Mouse (Mus musculus) hindbrain, embryonic 14.5 days (tissue): ENCODE data around the gene Smg6. TPM values are rescaled to one million over a fixed set of nuclear protein-coding genes. Genes with fewer than 3 reads are reported as not detected.

Source experiments
- ATAC-seq: fragments of 200-750 bp; cut with Nextera tagmentation; 2 replicates; pipeline ENCODE4 v1.8.0; 2017; ENCODE audit warnings: moderate number of reproducible peaks, mild to moderate bottlenecking, moderate TSS enrichment, moderate library complexity; ENCODE audit not compliant: low FRiP score
- DNase-seq: peaks from one replicate; pipeline ENCODE4 v3.0.0-alpha.2; 2015; ENCODE audit warnings: low spot score
- H3K27ac ChIP-seq: fragments of 300-500 bp; sonication (generic); 2 replicates; pipeline ENCODE4 v1.5.1; 2014; ENCODE audit warnings: mild to moderate bottlenecking, moderate library complexity
- H3K27me3 ChIP-seq: fragments of 300-500 bp; sonication (generic); 2 replicates; pipeline ENCODE4 v1.6.1; 2014; ENCODE audit warnings: mild to moderate bottlenecking, low read length, mixed read lengths; ENCODE audit not compliant: control insufficient read depth, insufficient read depth
- H3K36me3 ChIP-seq: fragments of 300-500 bp; sonication (generic); replicated peaks from 2 replicates; pipeline ENCODE4 v1.6.1; 2014; ENCODE audit not compliant: control insufficient read depth, insufficient read depth
- H3K4me1 ChIP-seq: fragments of 300-500 bp; sonication (generic); replicated peaks from 2 replicates; pipeline ENCODE4 v1.6.1; 2014; ENCODE audit warnings: antibody characterized with exemption, low read length, mixed read lengths; ENCODE audit not compliant: control insufficient read depth, insufficient read depth
- H3K4me2 ChIP-seq: fragments of 300-500 bp; sonication (generic); replicated peaks from 2 replicates; pipeline ENCODE4 v1.6.1; 2014; ENCODE audit warnings: mild to moderate bottlenecking, moderate library complexity
- H3K4me3 ChIP-seq: fragments of 300-500 bp; sonication (generic); replicated peaks from 2 replicates; pipeline ENCODE4 v1.5.1; 2014; ENCODE audit warnings: mild to moderate bottlenecking, low read length
- H3K9ac ChIP-seq: fragments of 300-500 bp; sonication (generic); 2 replicates; pipeline ENCODE4 v1.6.1; 2014
- H3K9me3 ChIP-seq: fragments of 300-500 bp; sonication (generic); 2 replicates; pipeline ENCODE4 v1.6.1; 2016; ENCODE audit warnings: low read length; ENCODE audit not compliant: control insufficient read depth
- WGBS: fragments of 180-500 bp; shearing (Covaris S2); extraction: QIAGEN DNeasy Blood & Tissue Kit; methylation state at CpG from one replicate; pipeline ENCODE4 v1.1.7; 2014; 5-methylcytosine and 5-hydroxymethylcytosine counted together
- polyA plus RNA-seq: library from polyadenylated mRNA; unstranded; fragments of >200 nt; fragmentation: Nextera tagmentation; extraction: Ambion mirVana; gene quantifications from 2 replicates; pipeline ENCODE4 v1.2.1, GENCODE M21; 2014

The Smg6 gene
- polyA plus RNA-seq, 1 experiment from 2014 or later = 14.0 TPM

DNA sequence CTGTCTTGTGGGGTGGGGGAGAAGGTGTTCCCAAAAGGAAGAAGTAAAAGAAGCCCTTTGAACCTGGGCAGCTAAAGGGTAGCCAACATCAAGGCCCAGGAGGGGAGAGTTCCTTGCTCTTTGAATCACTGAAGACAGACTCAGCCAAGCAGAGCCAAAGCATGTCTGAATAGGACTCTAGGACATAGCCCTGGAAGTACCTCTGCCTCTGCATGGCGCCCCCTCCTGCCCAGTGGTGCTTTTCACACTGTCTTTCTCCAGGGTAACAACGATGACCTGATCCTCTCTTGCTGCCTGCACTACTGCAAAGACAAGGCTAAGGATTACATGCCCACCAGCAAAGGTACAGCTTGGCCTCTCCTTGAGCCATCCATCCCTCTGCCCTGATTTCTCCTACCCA is 233.9 kb downstream of the Smg6 start:
- WGBS = 54% methylated on average over 2 of the region's 2 CpGs
- no peaks in the 10 kb centered on the region; the same call in 1 of the 2 replicates for H3K4me1 ChIP-seq
- no peak overlapping the region for H3K4me2 ChIP-seq
- H3K4me3 ChIP-seq = no peak overlapping the region
- ATAC-seq = no peak
- peaks cover 22% of the 10 kb centered on the region for H3K27me3 ChIP-seq
- H3K27ac ChIP-seq = no peak overlapping the region
- no peak overlapping the region for H3K9ac ChIP-seq
- DNase-seq = no peak
- no peaks in the 10 kb centered on the region for H3K9me3 ChIP-seq
- peaks cover 44% of the 10 kb centered on the region for H3K36me3 ChIP-seq

DNA sequence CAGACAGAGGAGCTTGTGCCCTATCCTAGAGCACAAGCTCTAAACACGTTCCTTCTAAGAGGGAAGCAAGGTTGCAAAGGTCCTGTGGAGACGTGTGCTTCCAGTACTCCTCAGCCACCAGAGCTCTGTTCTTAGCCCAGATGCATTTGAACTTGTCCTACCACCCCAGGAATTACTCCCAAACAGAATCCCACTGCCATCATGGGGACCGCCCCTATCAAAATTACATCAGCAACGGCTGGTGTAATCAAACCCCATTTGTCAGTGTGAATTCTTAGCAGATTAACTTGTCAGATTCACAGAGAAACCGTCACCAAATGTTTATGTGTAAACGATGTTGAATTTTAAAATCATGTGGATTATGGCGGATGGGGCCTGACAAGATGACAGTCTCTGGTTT is 235.3 kb downstream of the Smg6 start:
- Histone ChIP-seq H3K4me1 (peaks cover 6% of the 10 kb centered on the region; the same call in 1 of the 2 replicates), H3K36me3 (peaks cover 44% of the 10 kb centered on the region), H3K4me3 (no peak overlapping the region), H3K9me3 (no peaks in the 10 kb centered on the region), H3K27ac (no peak overlapping the region), H3K27me3 (peaks cover 36% of the 10 kb centered on the region), H3K9ac (no peak overlapping the region), H3K4me2 (no peak overlapping the region)
- no peak for ATAC-seq
- DNase-seq = no peak
- 83% methylated on average over 7 of the region's 7 CpGs for WGBS

DNA sequence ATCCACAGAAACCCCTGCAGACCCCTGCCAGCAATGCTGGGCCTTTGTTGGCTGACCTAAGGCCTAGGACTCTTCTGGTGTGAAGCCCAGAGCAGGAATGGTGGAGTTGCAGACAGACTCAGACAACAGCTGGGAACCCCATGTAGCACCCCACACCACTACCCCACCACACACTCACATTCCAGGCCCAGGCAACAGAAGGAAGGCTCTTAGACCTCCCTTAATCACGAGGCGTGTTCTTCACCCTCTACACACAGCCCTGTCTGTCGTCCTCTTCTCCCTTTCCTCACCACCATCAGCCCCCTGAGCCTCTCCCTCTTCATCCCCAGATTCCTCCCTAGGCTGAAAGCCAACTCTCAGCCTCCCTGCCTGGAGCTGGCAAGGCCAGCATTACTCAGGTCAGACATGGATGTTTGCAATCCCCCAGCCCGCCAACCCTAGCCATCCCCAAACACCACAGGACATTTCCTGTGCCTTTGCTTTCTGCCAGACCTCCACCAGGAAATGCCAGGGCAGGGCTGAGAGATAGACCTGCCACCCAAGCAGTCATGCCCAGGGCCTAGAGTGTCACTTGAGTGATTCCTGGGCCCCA is 235.9 kb downstream of the Smg6 start:
- DNase-seq (no peak), ATAC-seq (no peak)
- H3K9ac ChIP-seq = no peak overlapping the region
- peaks cover 42% of the 10 kb centered on the region for H3K27me3 ChIP-seq
- peaks cover 10% of the 10 kb centered on the region; the same call in 1 of the 2 replicates for H3K4me1 ChIP-seq
- WGBS = 59% methylated on average over 4 of the region's 4 CpGs
- no peak overlapping the region; the same call in 1 of the 2 replicates for H3K27ac ChIP-seq
- H3K4me2 ChIP-seq = no peak overlapping the region
- no peaks in the 10 kb centered on the region for H3K9me3 ChIP-seq
- H3K36me3 ChIP-seq = peaks cover 44% of the 10 kb centered on the region
- H3K4me3 ChIP-seq = no peak overlapping the region

DNA sequence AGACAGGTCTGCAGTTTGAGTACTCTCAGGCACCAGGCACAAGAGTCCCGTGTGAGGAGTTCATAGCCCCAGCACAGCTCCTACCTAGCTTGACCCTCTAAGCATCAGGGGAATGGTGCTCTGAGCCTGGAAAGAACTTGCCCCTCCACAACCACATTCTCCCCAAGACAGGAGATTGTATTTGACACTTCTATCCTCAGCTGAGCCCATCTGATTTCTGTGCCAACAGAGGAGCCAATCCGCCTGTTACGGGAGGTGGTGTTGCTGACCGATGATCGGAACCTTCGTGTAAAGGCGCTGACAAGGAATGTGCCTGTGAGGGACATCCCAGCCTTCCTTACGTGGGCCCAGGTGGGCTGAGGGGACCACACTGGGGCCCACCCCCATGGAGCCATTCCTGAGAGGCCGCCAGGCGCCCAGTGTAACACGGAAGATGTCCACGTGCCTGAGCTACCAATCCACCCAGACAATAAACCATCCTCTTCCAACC is 237.0 kb downstream of the Smg6 start:
- H3K4me3 ChIP-seq = no peak overlapping the region
- H3K27me3 ChIP-seq = peaks cover 53% of the 10 kb centered on the region

DNA sequence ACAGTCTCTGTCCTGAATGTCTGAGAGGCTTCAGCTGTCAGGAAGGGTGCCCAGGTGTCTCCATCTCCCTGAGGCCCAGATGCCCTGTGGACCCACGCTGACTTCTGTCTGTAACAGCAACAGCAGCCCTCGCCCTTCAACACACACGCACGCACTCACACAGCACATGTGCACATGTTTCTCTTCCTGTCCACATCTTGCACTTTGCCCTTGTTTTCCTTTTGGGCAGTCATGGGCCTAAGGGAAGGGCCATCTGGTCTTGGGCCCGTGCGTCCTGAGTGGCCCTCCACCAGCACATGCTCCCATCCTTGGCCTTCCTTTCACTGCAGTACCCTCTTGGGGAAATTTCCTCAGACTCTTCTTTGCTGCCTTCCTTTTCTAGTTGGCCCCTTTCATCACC is 237.8 kb downstream of the Smg6 start:
- Histone ChIP-seq H3K9ac (no peak overlapping the region), H3K4me3 (no peak overlapping the region), H3K4me2 (no peak overlapping the region), H3K9me3 (no peaks in the 10 kb centered on the region), H3K27ac (no peak overlapping the region), H3K27me3 (peaks cover 60% of the 10 kb centered on the region), H3K36me3 (peaks cover 44% of the 10 kb centered on the region), H3K4me1 (peaks cover 25% of the 10 kb centered on the region; the same call in 1 of the 2 replicates)
- DNase-seq (no peak), ATAC-seq (no peak)
- WGBS = 90% methylated on average over 6 of the region's 6 CpGs

More for the DNA sequence above, 237.0 kb downstream of the Smg6 start:
- DNase-seq = no peak
- Histone ChIP-seq H3K9me3 (no peaks in the 10 kb centered on the region), H3K4me2 (no peak overlapping the region), H3K4me1 (peaks cover 21% of the 10 kb centered on the region; the same call in 1 of the 2 replicates), H3K36me3 (peaks cover 44% of the 10 kb centered on the region), H3K27ac (no peak overlapping the region), H3K9ac (no peak overlapping the region)
- no peak for ATAC-seq
- 95% methylated on average over 12 of the region's 12 CpGs for WGBS

DNA sequence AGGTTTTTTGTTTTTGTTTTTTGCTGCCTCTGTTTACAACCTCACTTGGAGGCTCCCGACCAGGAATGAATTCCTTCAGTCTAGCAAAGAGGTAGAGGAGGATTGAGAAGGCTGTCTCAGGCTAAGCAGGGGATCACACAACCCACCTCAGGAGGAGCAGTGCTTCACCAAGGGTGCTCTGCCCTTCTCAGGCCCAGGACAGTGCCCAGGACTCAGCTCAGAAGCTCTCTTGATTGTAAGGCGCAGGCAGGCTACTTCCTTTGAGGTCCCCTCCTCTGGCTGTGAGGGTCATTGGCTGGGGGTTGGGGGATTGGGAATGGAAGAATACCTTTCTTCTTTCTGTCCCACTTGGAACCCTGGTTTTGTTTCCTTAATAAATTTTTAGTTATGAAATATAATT is 238.4 kb downstream of the Smg6 start:
- H3K4me2 ChIP-seq = no peak overlapping the region
- H3K27ac ChIP-seq = no peak overlapping the region
- DNase-seq = no peak
- peaks cover 32% of the 10 kb centered on the region for H3K4me1 ChIP-seq
- H3K27me3 ChIP-seq = peaks cover 67% of the 10 kb centered on the region
- 74% methylated on average over 2 of the region's 2 CpGs for WGBS
- no peak overlapping the region for H3K9ac ChIP-seq
- H3K9me3 ChIP-seq = no peaks in the 10 kb centered on the region
- no peak for ATAC-seq
- peaks cover 41% of the 10 kb centered on the region for H3K36me3 ChIP-seq
- no peak overlapping the region for H3K4me3 ChIP-seq

DNA sequence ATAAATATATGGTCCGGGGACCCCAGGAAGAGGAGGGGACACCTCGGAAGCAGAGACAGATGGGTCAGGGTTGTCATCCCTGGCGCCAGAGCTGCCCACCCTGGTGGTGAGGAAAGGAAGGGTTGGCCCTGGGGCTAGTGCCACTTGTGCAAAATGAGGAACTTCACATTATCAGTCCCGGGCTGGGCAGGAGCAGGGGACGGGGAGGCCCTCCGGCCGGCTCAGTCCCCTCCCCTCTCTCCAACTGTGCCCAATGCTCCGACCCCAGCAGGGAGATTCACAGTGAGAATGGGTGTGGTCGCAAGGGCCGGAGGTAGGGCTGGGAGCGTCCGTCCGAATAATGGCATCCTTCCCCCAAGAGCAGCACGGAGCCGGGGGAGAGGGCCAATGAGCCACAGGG is 239.1 kb downstream of the Smg6 start:
- H3K27me3 ChIP-seq = peaks cover 74% of the 10 kb centered on the region
- no peaks in the 10 kb centered on the region for H3K9me3 ChIP-seq
- H3K4me3 ChIP-seq = peak overlapping the region; percentile 50; the same call in 1 of the 2 replicates
- ATAC-seq (no peak), DNase-seq (no peak)
- H3K27ac ChIP-seq = no peak overlapping the region
- H3K9ac ChIP-seq = no peak overlapping the region
- peaks cover 37% of the 10 kb centered on the region for H3K4me1 ChIP-seq
- H3K36me3 ChIP-seq = peaks cover 35% of the 10 kb centered on the region
- 16% methylated on average over 15 of the region's 15 CpGs for whole genome bisulfite sequencing
- H3K4me2 ChIP-seq = peak overlapping the region; percentile 93

DNA sequence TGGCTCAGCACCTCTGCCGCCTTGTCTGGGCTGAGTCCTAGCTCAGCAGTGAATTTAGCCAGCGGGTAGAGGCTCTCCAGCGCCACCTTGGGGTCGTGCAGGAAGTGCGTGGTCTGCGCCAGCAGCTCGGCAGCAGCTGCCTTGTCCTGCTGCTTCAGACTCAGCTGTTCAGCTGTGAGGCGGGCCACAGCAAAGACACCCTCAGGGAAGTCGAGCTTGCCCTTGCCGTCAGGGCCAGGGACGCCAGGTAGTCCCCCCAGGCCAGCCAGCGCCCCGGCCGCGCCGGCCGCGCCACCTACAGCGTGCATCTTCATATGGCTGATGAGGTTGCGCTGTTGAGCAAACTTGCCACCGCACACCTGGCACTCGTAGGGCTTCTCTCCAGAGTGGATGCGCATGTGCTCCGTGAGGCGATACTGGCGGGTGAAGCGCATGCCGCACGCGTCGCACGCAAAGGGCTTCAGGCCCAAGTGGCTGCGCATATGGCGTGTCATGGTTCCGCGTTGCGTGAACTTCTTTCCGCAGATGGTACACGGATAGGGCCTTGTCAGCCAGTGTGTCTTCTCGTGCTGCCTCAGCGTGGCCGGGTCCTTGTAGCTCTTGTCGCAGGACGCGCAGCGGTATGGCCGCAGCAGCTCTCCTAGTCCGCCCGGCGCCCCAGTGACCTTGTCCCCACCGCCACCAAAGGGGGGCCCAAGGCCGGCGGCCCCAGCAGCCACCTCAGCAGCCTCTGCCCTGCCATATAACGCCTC is 240.0 kb downstream of the Smg6 start:
- Histone ChIP-seq H3K9ac (peak overlapping the region; percentile 31; the same call in 1 of the 2 replicates), H3K4me2 (peak overlapping the region; percentile 93), H3K4me3 (peak overlapping the region; percentile 50), H3K4me1 (peaks cover 41% of the 10 kb centered on the region), H3K9me3 (no peaks in the 10 kb centered on the region), H3K27ac (no peak overlapping the region), H3K36me3 (peaks cover 29% of the 10 kb centered on the region), H3K27me3 (peaks cover 75% of the 10 kb centered on the region)
- DNase-seq = peak; percentile 50
- no peak for ATAC-seq
- WGBS = 3% methylated on average over 54 of the region's 54 CpGs

DNA sequence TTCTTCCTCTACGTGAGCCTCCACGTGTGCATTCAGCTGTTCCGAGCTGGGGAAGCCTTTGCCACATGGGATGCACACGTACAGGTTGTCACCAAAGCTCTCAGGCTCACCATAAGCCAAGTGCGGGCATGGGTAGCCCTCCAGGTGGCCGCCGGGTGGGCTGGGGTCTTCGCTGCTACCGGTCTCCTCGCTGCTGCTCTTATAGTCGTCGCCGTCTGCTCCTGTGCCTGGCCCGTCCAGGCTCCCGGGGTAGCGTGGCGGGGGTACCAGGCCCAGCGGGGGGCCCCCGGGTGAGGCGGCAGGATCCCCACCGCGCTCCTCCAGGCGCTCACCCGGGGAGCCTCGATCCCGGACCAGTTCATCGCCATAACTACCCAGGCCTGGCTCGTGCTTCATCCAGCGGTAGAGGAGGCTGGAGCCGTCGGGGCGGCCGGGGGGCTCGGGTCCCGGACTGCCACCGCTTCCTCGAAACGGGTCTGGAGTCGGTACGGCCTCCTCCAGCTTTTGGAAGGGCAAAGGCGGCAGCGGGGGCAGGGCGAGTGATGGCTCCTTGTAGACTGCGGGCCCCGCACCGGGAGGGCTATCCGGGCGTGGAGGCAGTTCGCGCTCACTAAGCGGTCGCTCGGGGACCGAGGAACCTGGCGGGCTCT is 240.7 kb downstream of the Smg6 start:
- peaks cover 75% of the 10 kb centered on the region for H3K27me3 ChIP-seq
- no peak for ATAC-seq
- H3K9ac ChIP-seq = peak overlapping the region; percentile 51
- H3K4me2 ChIP-seq = peak overlapping the region; percentile 93
- no peak for DNase-seq
- H3K4me1 ChIP-seq = peaks cover 41% of the 10 kb centered on the region
- peaks cover 29% of the 10 kb centered on the region for H3K36me3 ChIP-seq
- peak overlapping the region; percentile 50 for H3K4me3 ChIP-seq
- H3K27ac ChIP-seq = no peak overlapping the region
- 6% methylated on average over 46 of the region's 55 CpGs for WGBS
- no peaks in the 10 kb centered on the region for H3K9me3 ChIP-seq
